Comparison of ENCODE assay signal across 11 mouse cellular contexts in genomic region chr14:77174491-77174890, GRCm38 (mm10). TPM values are rescaled to one million over a fixed set of nuclear protein-coding genes. Genes with fewer than 3 reads are reported as not detected.
DNase-seq lines count a peak whose midpoint lies in the region; ATAC-seq lines count a peak whose summit lies in the region.
"Had no signal": no experiment of that assay in that cellular context is flagged by ENCODE, and none has a peak within 500 bp of the region (broad histone marks: within the 10 kb centered on the region; RNA-seq: fewer than 3 reads in every experiment).

No protein-coding gene starts in this region.

- no peak overlapping the region for H3K4me3 ChIP-seq in neural tube, embryonic 13.5 days
- H3K4me3 ChIP-seq in stomach, embryonic 16.5 days (replicated peaks; ENCODE audit: low read length) = no peak overlapping the region

- peaks cover 21% of the 10 kb centered on the region for H3K4me1 ChIP-seq in neural tube, embryonic 13.5 days (replicated peaks)
- no peaks in the 10 kb centered on the region for H3K4me1 ChIP-seq in stomach, embryonic 16.5 days (ENCODE audit: control insufficient read depth, insufficient read depth, low read length)

- DNase-seq in frontal cortex, adult 2 months (ENCODE audit: extremely low spot score in 1 of 2, low spot score in 1 of 2) = no peak
- no peak for DNase-seq in neural tube, embryonic 10.5 days (ENCODE audit: extremely low spot score, low spot score)
- DNase-seq in gastrocnemius, postnatal 25 days = peak; percentile 71
- DNase-seq in spleen, postnatal 14 days (ENCODE audit: low spot score in 2 of 2) = no peak
- no peak for DNase-seq in left cerebral cortex, postnatal 36 days (ENCODE audit: low spot score in 2 of 2)
- DNase-seq: kidney, adult 9 months had no signal

- H3K4me2 ChIP-seq in neural tube, embryonic 13.5 days = no peak overlapping the region
- H3K4me2 ChIP-seq in stomach, embryonic 16.5 days (ENCODE audit: low read depth, low read length) = no peak overlapping the region

- no peak overlapping the region for H3K9ac ChIP-seq in neural tube, embryonic 13.5 days
- no peak overlapping the region for H3K9ac ChIP-seq in stomach, embryonic 16.5 days (ENCODE audit: low read length)

- ATAC-seq in frontal cortex, adult (ENCODE audit: low TSS enrichment) = 0 out of 2 replicates have a peak, but pooled peaks have one; percentile 7
- ATAC-seq in neural tube, embryonic 13.5 days (ENCODE audit: low read depth) = peak; percentile 84
- ATAC-seq in stomach, embryonic 16.5 days (ENCODE audit: insufficient read depth, low FRiP score) = peak; percentile 37
- ATAC-seq: Patski had no signal

- no peaks in the 10 kb centered on the region for H3K9me3 ChIP-seq in neural tube, embryonic 13.5 days
- H3K9me3 ChIP-seq in stomach, embryonic 16.5 days (replicated peaks; ENCODE audit: control insufficient read depth, low read length) = no peaks in the 10 kb centered on the region

- WGBS in neural tube, embryonic 13.5 days = 59% methylated on average over 15 of the region's 15 CpGs
- WGBS in stomach, embryonic 16.5 days = 66% methylated on average over 15 of the region's 15 CpGs

- intact Hi-C loops in left cerebral cortex, postnatal 36 days (cut with DNase I) = no loop called here

- H3K27ac ChIP-seq in neural tube, embryonic 13.5 days (replicated peaks) = peak overlapping the region; percentile 71
- no peak overlapping the region for H3K27ac ChIP-seq in stomach, embryonic 16.5 days (ENCODE audit: low read length)

- peaks cover 8% of the 10 kb centered on the region; the same call in 1 of the 2 replicates for H3K36me3 ChIP-seq in neural tube, embryonic 13.5 days
- H3K36me3 ChIP-seq in stomach, embryonic 16.5 days (ENCODE audit: control insufficient read depth, insufficient read depth, low read length) = no peaks in the 10 kb centered on the region

- H3K27me3 ChIP-seq in neural tube, embryonic 13.5 days = no peaks in the 10 kb centered on the region
- no peaks in the 10 kb centered on the region for H3K27me3 ChIP-seq in stomach, embryonic 16.5 days (ENCODE audit: control insufficient read depth, insufficient read depth, low read length)
- H3K27me3 ChIP-seq: Patski had no signal

RNA-seq across cellular contexts. Expression of gene Enox1, which starts 17.9 kb away (rescaled TPM):
- polyA plus RNA-seq in frontal cortex, adult 2 months (2012; rRNA removed) = 18.7 and 23.8 TPM in 2 replicates
- polyA plus RNA-seq in neural tube, embryonic 13.5 days (2015; fragmentation: Nextera tagmentation; extraction: Ambion mirVana) = 40.4 and 44.9 TPM in 2 replicates
- total RNA-seq in gastrocnemius, postnatal 25 days (2021) = 1 to 10 TPM in 1 of 2 experiments, under 1 TPM in 1; 0.99 to 1.2 TPM
- 5.1 and 6.6 TPM in 2 replicates for polyA plus RNA-seq in stomach, embryonic 16.5 days (2015; fragmentation: Nextera tagmentation; extraction: Ambion mirVana)
- 10 to 100 TPM; 36.4 to 62.3 TPM for total RNA-seq in left cerebral cortex, postnatal 36 days (2021)
- polyA plus RNA-seq: liver, adult 2 months had no signal

Comparison
In these comparisons a context has a peak if more than half of its experiments do, and no peak if none do; other contexts are left out.
1. ATAC-seq: peak in every context shown above with its lines; median percentile 84 in neural tube, embryonic 13.5 days; 37 in stomach, embryonic 16.5 days; 7 in frontal cortex, adult.